Mouse (Mus musculus): ENCODE measurements around the gene Gm5862. TPM values are rescaled to one million over a fixed set of nuclear protein-coding genes. Genes with fewer than 3 reads are reported as not detected.
"Not testable (repeated sequence)": the region's sequence is repeated elsewhere in the genome, so short reads cannot be mapped to it uniquely, and the experiment has no call there.

Gm5862 gene
- total RNA-seq (2012; rRNA removed) = not detected in 2 replicates

- DNase-seq (ENCODE audit: low read depth, low spot score); H3K9ac ChIP-seq (ENCODE audit: insufficient read depth, low read depth, low read length, poor library complexity, severe bottlenecking); H3K27ac ChIP-seq (ENCODE audit: insufficient read depth, low read depth, low read length, poor library complexity, severe bottlenecking); in situ Hi-C loops (cut with MboI; ENCODE audit: low sequenced_read_pairs in 2 of 2, unreplicated experiment in 2 of 2); H3K36me3 ChIP-seq (ENCODE audit: control insufficient read depth, insufficient read depth, low read length, poor library complexity, severe bottlenecking); H3K9me3 ChIP-seq (ENCODE audit: control insufficient read depth, insufficient read depth, low read depth, low read length); H3K4me1 ChIP-seq (ENCODE audit: control insufficient read depth in 2 of 2, insufficient read depth in 2 of 2, low read length in 2 of 2, poor library complexity in 1 of 2); H3K4me3 ChIP-seq (ENCODE audit: insufficient read depth in 1 of 2, low read depth in 1 of 2, low read length in 2 of 2, poor library complexity in 1 of 2, severe bottlenecking in 1 of 2): not testable (repeated sequence)
Measured at GRCm38 (mm10) chr5:26022816-26023215, at the start of gene Gm5862. Gene Gm5862, minus strand, starts transcription at chr5:26022916.

- no peaks in the 10 kb centered on the region for H3K36me3 ChIP-seq (ENCODE audit: control insufficient read depth, insufficient read depth, low read length, poor library complexity, severe bottlenecking)
- peak overlapping the region; percentile 16 to 48; a peak in 3 of 4 replicates for H3K4me3 ChIP-seq (ENCODE audit: insufficient read depth in 1 of 2, low read depth in 1 of 2, low read length in 2 of 2, poor library complexity in 1 of 2, severe bottlenecking in 1 of 2)
- H3K27ac ChIP-seq (ENCODE audit: insufficient read depth, low read depth, low read length, poor library complexity, severe bottlenecking) = no peak overlapping the region
- DNase-seq (ENCODE audit: low read depth, low spot score) = peak; percentile 78
- H3K4me1 ChIP-seq (ENCODE audit: control insufficient read depth in 2 of 2, insufficient read depth in 2 of 2, low read length in 2 of 2, poor library complexity in 1 of 2) = peaks cover 0 to 3% of the 10 kb centered on the region in 2 experiments; a peak in 1 of 4 replicates
- in situ Hi-C loops (cut with MboI; ENCODE audit: low sequenced_read_pairs in 2 of 2, unreplicated experiment in 2 of 2) = no loop called here
- peak overlapping the region; percentile 12 for H3K9ac ChIP-seq (ENCODE audit: insufficient read depth, low read depth, low read length, poor library complexity, severe bottlenecking)
- H3K9me3 ChIP-seq (ENCODE audit: control insufficient read depth, insufficient read depth, low read depth, low read length) = no peaks in the 10 kb centered on the region
- TF ChIP-seq MAFK (IDR thresholded peaks at IDR 0.05; ENCODE audit: insufficient read depth, low read depth, low read length) (no peak), HCFC1 (IDR thresholded peaks at IDR 0.05; ENCODE audit: borderline replicate concordance, insufficient read depth, low read length) (0 out of 2 replicates have a peak, but pooled peaks have one; percentile 15)
Measured at GRCm38 (mm10) chr5:26070716-26071115, 48.0 kb upstream of the Gm5862 start.

GRCm38 (mm10) chr5:26058481-26058880 lies 35.8 kb upstream of the Gm5862 start, which contains the start of gene Gm7347:
Gene Gm7347, minus strand, starts transcription at chr5:26058581.
- in situ Hi-C loops (cut with MboI; ENCODE audit: low sequenced_read_pairs in 2 of 2, unreplicated experiment in 2 of 2); H3K4me3 ChIP-seq (ENCODE audit: insufficient read depth in 1 of 2, low read depth in 1 of 2, low read length in 2 of 2, poor library complexity in 1 of 2, severe bottlenecking in 1 of 2); H3K4me1 ChIP-seq (ENCODE audit: control insufficient read depth in 2 of 2, insufficient read depth in 2 of 2, low read length in 2 of 2, poor library complexity in 1 of 2); DNase-seq (ENCODE audit: low read depth, low spot score); H3K27ac ChIP-seq (ENCODE audit: insufficient read depth, low read depth, low read length, poor library complexity, severe bottlenecking); H3K9ac ChIP-seq (ENCODE audit: insufficient read depth, low read depth, low read length, poor library complexity, severe bottlenecking); H3K36me3 ChIP-seq (ENCODE audit: control insufficient read depth, insufficient read depth, low read length, poor library complexity, severe bottlenecking); H3K9me3 ChIP-seq (ENCODE audit: control insufficient read depth, insufficient read depth, low read depth, low read length): not testable (repeated sequence)

GRCm38 (mm10) chr5:26039458-26039857 lies 16.7 kb upstream of the Gm5862 start, which contains the start of gene Speer4a:
Gene Speer4a, minus strand, starts transcription at chr5:26039558.
- H3K9ac ChIP-seq (ENCODE audit: insufficient read depth, low read depth, low read length, poor library complexity, severe bottlenecking); H3K36me3 ChIP-seq (ENCODE audit: control insufficient read depth, insufficient read depth, low read length, poor library complexity, severe bottlenecking); H3K4me1 ChIP-seq (ENCODE audit: control insufficient read depth in 2 of 2, insufficient read depth in 2 of 2, low read length in 2 of 2, poor library complexity in 1 of 2); DNase-seq (ENCODE audit: low read depth, low spot score); in situ Hi-C loops (cut with MboI; ENCODE audit: low sequenced_read_pairs in 2 of 2, unreplicated experiment in 2 of 2); H3K9me3 ChIP-seq (ENCODE audit: control insufficient read depth, insufficient read depth, low read depth, low read length); H3K4me3 ChIP-seq (ENCODE audit: insufficient read depth in 1 of 2, low read depth in 1 of 2, low read length in 2 of 2, poor library complexity in 1 of 2, severe bottlenecking in 1 of 2); H3K27ac ChIP-seq (ENCODE audit: insufficient read depth, low read depth, low read length, poor library complexity, severe bottlenecking): not testable (repeated sequence)

- DNase-seq (ENCODE audit: low read depth, low spot score); H3K9me3 ChIP-seq (ENCODE audit: control insufficient read depth, insufficient read depth, low read depth, low read length); H3K36me3 ChIP-seq (ENCODE audit: control insufficient read depth, insufficient read depth, low read length, poor library complexity, severe bottlenecking); in situ Hi-C loops (cut with MboI; ENCODE audit: low sequenced_read_pairs in 2 of 2, unreplicated experiment in 2 of 2); H3K27ac ChIP-seq (ENCODE audit: insufficient read depth, low read depth, low read length, poor library complexity, severe bottlenecking); H3K9ac ChIP-seq (ENCODE audit: insufficient read depth, low read depth, low read length, poor library complexity, severe bottlenecking); H3K4me1 ChIP-seq (ENCODE audit: control insufficient read depth in 2 of 2, insufficient read depth in 2 of 2, low read length in 2 of 2, poor library complexity in 1 of 2): not testable (repeated sequence)
- peak overlapping the region; percentile 32 to 40; a peak in 2 of 4 replicates for H3K4me3 ChIP-seq (ENCODE audit: insufficient read depth in 1 of 2, low read depth in 1 of 2, low read length in 2 of 2, poor library complexity in 1 of 2, severe bottlenecking in 1 of 2)
Measured at GRCm38 (mm10) chr5:26007697-26008096, 15.0 kb downstream of the Gm5862 start.
